Mouse (Mus musculus): ENCODE measurements at regions not wholly inside any gene's neighbourhood (a gene's known extent, or its start where the extent isn't known, plus 50 kb on each side); places are given as distances from the start of the nearest gene placed in this dataset.

GRCm38 (mm10) chr2:169445371-169445770 is 142.2 kb downstream of the Gm11011 start:
- Histone ChIP-seq H3K36me3 (ENCODE audit: control insufficient read depth, insufficient read depth, low read length) (no peaks in the 10 kb centered on the region), H3K4me3 (ENCODE audit: low read depth, low read length) (no peak overlapping the region), H3K4me2 (replicated peaks; ENCODE audit: low read depth) (no peak overlapping the region), H3K9ac (ENCODE audit: low read length) (no peak overlapping the region), H3K27ac (replicated peaks) (no peak overlapping the region), H3K4me1 (replicated peaks; ENCODE audit: control insufficient read depth, insufficient read depth) (no peaks in the 10 kb centered on the region), H3K9me3 (ENCODE audit: control insufficient read depth, low read length) (no peaks in the 10 kb centered on the region), H3K27me3 (ENCODE audit: control insufficient read depth, insufficient read depth, low read length) (no peaks in the 10 kb centered on the region)
- DNase-seq (ENCODE audit: low spot score) (no peak), ATAC-seq (ENCODE audit: low FRiP score, low TSS enrichment) (no peak)
- TF ChIP-seq CTCF (IDR thresholded peaks at IDR 0.05; ENCODE audit: low read depth) (no peak), EP300 (optimal IDR thresholded peaks at IDR 0.05) (no peak)
- WGBS = 70% methylated on average over 12 of the region's 12 CpGs

GRCm38 (mm10) chr2:169443271-169443670 is 144.3 kb downstream of the Gm11011 start:
- WGBS = 81% methylated on average over 8 of the region's 8 CpGs
- no peak for DNase-seq (ENCODE audit: low spot score)
- no peak overlapping the region for H3K27ac ChIP-seq (replicated peaks)

GRCm38 (mm10) chr2:169431516-169431915 is 156.0 kb downstream of the Gm11011 start:
- no peaks in the 10 kb centered on the region for H3K36me3 ChIP-seq (ENCODE audit: control insufficient read depth, insufficient read depth, low read length)
- H3K4me2 ChIP-seq (replicated peaks; ENCODE audit: low read depth) = no peak overlapping the region
- ATAC-seq (ENCODE audit: low FRiP score, low TSS enrichment) (no peak), DNase-seq (ENCODE audit: low spot score) (no peak)
- no peak overlapping the region for H3K4me3 ChIP-seq (ENCODE audit: low read depth, low read length)
- TF ChIP-seq CTCF (IDR thresholded peaks at IDR 0.05; ENCODE audit: low read depth) = no peak
- TF ChIP-seq EP300 (optimal IDR thresholded peaks at IDR 0.05) = no peak
- H3K9ac ChIP-seq (ENCODE audit: low read length) = no peak overlapping the region
- no peaks in the 10 kb centered on the region for H3K4me1 ChIP-seq (replicated peaks; ENCODE audit: control insufficient read depth, insufficient read depth)
- no peak overlapping the region for H3K27ac ChIP-seq (replicated peaks)
- H3K27me3 ChIP-seq (ENCODE audit: control insufficient read depth, insufficient read depth, low read length) = no peaks in the 10 kb centered on the region
- no peaks in the 10 kb centered on the region for H3K9me3 ChIP-seq (ENCODE audit: control insufficient read depth, low read length)
- 94% methylated on average over 8 of the region's 8 CpGs for WGBS

More at GRCm38 (mm10) chr2:169443271-169443670, 144.3 kb downstream of the Gm11011 start:
- Histone ChIP-seq H3K27me3 (ENCODE audit: control insufficient read depth, insufficient read depth, low read length) (no peaks in the 10 kb centered on the region), H3K4me2 (replicated peaks; ENCODE audit: low read depth) (no peak overlapping the region), H3K9me3 (ENCODE audit: control insufficient read depth, low read length) (no peaks in the 10 kb centered on the region), H3K9ac (ENCODE audit: low read length) (no peak overlapping the region), H3K4me3 (ENCODE audit: low read depth, low read length) (no peak overlapping the region), H3K36me3 (ENCODE audit: control insufficient read depth, insufficient read depth, low read length) (no peaks in the 10 kb centered on the region), H3K4me1 (replicated peaks; ENCODE audit: control insufficient read depth, insufficient read depth) (no peaks in the 10 kb centered on the region)
- TF ChIP-seq EP300 (optimal IDR thresholded peaks at IDR 0.05) (no peak), CTCF (IDR thresholded peaks at IDR 0.05; ENCODE audit: low read depth) (no peak)
- ATAC-seq (ENCODE audit: low FRiP score, low TSS enrichment) = no peak

GRCm38 (mm10) chr2:169429411-169429810 is 158.1 kb downstream of the Gm11011 start:
- DNase-seq (ENCODE audit: low spot score) = no peak
- H3K4me2 ChIP-seq (replicated peaks; ENCODE audit: low read depth) = no peak overlapping the region
- no peak for ATAC-seq (ENCODE audit: low FRiP score, low TSS enrichment)
- no peak overlapping the region for H3K4me3 ChIP-seq (ENCODE audit: low read depth, low read length)
- no peak overlapping the region for H3K27ac ChIP-seq (replicated peaks)
- H3K4me1 ChIP-seq (replicated peaks; ENCODE audit: control insufficient read depth, insufficient read depth) = no peaks in the 10 kb centered on the region
- no peaks in the 10 kb centered on the region for H3K36me3 ChIP-seq (ENCODE audit: control insufficient read depth, insufficient read depth, low read length)
- no peaks in the 10 kb centered on the region for H3K9me3 ChIP-seq (ENCODE audit: control insufficient read depth, low read length)
- H3K9ac ChIP-seq (ENCODE audit: low read length) = no peak overlapping the region
- WGBS = 94% methylated on average over 7 of the region's 7 CpGs
- H3K27me3 ChIP-seq (ENCODE audit: control insufficient read depth, insufficient read depth, low read length) = no peaks in the 10 kb centered on the region
- no peak for TF ChIP-seq EP300 (optimal IDR thresholded peaks at IDR 0.05)
- no peak for TF ChIP-seq CTCF (IDR thresholded peaks at IDR 0.05; ENCODE audit: low read depth)

- no peak overlapping the region for H3K4me3 ChIP-seq (ENCODE audit: low read depth, low read length)
- H3K9me3 ChIP-seq (ENCODE audit: control insufficient read depth, low read length) = no peaks in the 10 kb centered on the region
- H3K36me3 ChIP-seq (ENCODE audit: control insufficient read depth, insufficient read depth, low read length) = no peaks in the 10 kb centered on the region
- H3K9ac ChIP-seq (ENCODE audit: low read length) = no peak overlapping the region
- ATAC-seq (ENCODE audit: low FRiP score, low TSS enrichment) = no peak
- no peaks in the 10 kb centered on the region for H3K4me1 ChIP-seq (replicated peaks; ENCODE audit: control insufficient read depth, insufficient read depth)
- no peak for DNase-seq (ENCODE audit: low spot score)
- WGBS = 62% methylated on average over 12 of the region's 12 CpGs
- H3K27me3 ChIP-seq (ENCODE audit: control insufficient read depth, insufficient read depth, low read length) = no peaks in the 10 kb centered on the region
- no peak overlapping the region for H3K4me2 ChIP-seq (replicated peaks; ENCODE audit: low read depth)
- TF ChIP-seq EP300 (optimal IDR thresholded peaks at IDR 0.05) (no peak), CTCF (IDR thresholded peaks at IDR 0.05; ENCODE audit: low read depth) (no peak)
- H3K27ac ChIP-seq (replicated peaks) = no peak overlapping the region
Observed at GRCm38 (mm10) chr2:169424166-169424920, 163.2 kb downstream of the Gm11011 start.

- Histone ChIP-seq H3K4me2 (replicated peaks; ENCODE audit: low read depth) (no peak overlapping the region), H3K4me3 (ENCODE audit: low read depth, low read length) (no peak overlapping the region)
- ATAC-seq (ENCODE audit: low FRiP score, low TSS enrichment) = no peak
Observed at GRCm38 (mm10) chr2:169412361-169412760, 175.2 kb downstream of the Gm11011 start.

More at GRCm38 (mm10) chr2:169412361-169412760, 175.2 kb downstream of the Gm11011 start:
- no peaks in the 10 kb centered on the region for H3K36me3 ChIP-seq (ENCODE audit: control insufficient read depth, insufficient read depth, low read length)
- no peaks in the 10 kb centered on the region for H3K27me3 ChIP-seq (ENCODE audit: control insufficient read depth, insufficient read depth, low read length)
- TF ChIP-seq EP300 (optimal IDR thresholded peaks at IDR 0.05) = no peak
- no peak for TF ChIP-seq CTCF (IDR thresholded peaks at IDR 0.05; ENCODE audit: low read depth)
- H3K9ac ChIP-seq (ENCODE audit: low read length) = no peak overlapping the region
- H3K4me1 ChIP-seq (replicated peaks; ENCODE audit: control insufficient read depth, insufficient read depth) = no peaks in the 10 kb centered on the region
- no peak overlapping the region for H3K27ac ChIP-seq (replicated peaks)
- 74% methylated on average over 6 of the region's 6 CpGs for WGBS
- H3K9me3 ChIP-seq (ENCODE audit: control insufficient read depth, low read length) = no peaks in the 10 kb centered on the region
- DNase-seq (ENCODE audit: low spot score) = no peak

Data from stomach, postnatal 0 days (tissue).